Mouse (Mus musculus): ENCODE data around the gene Vpreb3.
A peak's percentile ranks its signal among the peaks of the same experiment; 100 is the strongest.

Vpreb3 gene

DNA sequence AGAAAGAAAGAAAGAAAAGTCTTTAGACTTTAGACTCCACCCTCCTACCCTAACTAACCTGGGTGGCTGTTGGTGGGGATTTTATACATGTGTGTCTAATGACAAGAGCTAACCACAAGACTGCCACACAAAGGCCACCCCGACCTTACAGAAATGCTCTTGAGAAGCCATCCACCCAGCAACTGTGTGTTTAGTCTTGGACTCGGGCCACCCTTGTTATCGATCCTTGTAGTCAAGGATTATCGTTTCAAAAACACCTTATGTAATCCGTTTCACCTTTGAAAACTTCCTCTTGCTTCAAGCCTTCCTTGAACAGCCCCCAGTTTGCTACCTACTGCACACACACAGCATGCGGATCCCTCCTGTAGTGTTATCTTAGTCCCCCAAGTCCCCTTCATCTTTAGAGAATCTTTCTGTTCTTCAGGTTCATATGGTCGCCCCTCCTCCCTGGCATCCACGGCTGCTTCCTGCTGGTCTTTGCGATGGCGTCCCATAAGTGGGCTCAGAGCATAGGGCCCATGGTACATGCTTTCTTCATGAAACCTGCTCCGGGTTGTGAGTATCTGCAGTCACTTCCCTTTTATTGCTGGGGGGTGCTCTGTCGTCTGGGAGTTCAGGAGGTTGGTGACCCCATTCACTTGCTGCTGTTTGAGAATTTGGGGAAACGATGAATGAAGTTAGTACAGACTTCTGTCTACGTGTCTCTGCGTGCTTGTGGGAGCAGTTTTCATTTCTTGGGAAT, at the start of gene Vpreb3:
Gene Vpreb3, plus strand, starts transcription at position 322 of the 742 bp plus-strand sequence.
- no peak for DNase-seq

DNA sequence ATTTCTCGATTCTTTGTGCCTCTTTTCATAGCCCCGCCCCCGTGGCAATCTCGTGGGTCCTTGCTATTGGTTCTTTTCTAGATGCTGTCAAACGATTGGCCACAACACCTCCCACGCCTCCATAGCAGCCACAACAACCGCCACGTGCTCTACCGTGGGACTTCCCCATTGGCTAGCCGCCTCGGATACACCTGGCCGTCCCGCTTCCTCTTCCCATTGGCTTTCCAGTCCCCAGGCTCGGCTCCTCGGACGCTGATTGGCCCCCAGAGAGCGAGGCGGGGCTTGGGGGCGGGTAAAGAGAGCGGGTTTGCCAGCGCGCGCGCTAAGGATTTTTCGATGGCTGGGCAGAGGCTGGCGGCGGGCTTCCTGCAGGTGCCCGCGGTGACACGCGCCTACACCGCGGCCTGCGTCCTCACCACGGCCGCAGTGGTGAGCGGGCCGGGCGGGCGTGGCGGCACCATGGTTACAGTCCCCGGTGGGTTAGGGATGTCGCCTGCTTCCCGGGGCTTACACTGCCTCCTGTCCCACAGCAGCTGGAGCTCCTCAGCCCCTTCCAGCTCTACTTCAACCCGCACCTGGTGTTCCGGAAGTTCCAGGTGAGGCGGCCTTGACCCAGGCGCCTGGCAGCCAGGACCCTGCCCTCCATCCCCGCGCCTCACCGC, 49.6 kb upstream of the Vpreb3 start, which contains the start of gene Derl3:
Gene Derl3, plus strand, starts transcription at position 325 of the 662 bp plus-strand sequence.
- DNase-seq = peak; percentile 99

DNA sequence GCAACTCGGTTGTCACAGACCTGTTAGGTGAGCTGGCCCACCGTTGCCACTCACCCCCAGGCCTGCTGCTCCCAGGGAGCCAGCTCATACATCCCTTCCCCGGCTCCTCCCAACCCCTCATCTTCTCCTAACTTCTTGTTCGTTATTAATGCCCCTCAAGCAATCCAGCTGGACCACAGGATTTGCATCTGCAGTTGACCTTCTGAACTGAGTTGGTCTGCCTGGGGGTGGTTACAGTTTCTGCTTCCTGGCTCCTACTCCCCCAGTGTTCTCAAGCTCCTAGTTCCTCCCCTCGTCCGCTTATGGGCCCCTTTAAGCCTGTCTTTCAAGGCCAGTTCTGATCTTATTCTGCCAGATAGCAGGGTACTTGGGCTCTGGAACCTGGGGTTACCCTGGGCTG, 48.3 kb upstream of the Vpreb3 start:
- DNase-seq = no peak

DNA sequence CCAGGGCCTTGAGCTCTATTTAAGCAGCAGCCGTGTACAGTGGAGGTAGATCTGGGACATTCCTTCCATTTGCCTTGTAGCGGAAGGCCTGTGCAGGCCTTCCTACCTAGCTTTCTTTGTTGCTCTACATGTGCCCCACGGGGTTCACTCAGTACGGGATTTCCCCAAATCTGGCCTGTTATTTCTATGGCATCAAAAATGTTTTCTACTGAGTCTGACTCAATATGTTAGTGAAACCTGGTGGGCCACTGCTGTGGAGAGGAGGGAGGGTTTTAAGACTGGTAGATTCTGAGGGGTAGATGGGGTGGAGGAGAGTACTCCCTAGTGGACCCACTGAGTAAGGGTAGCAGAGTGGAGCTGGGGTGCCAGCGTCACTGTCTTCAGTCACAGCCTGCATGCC, 47.1 kb upstream of the Vpreb3 start:
- DNase-seq = no peak

DNA sequence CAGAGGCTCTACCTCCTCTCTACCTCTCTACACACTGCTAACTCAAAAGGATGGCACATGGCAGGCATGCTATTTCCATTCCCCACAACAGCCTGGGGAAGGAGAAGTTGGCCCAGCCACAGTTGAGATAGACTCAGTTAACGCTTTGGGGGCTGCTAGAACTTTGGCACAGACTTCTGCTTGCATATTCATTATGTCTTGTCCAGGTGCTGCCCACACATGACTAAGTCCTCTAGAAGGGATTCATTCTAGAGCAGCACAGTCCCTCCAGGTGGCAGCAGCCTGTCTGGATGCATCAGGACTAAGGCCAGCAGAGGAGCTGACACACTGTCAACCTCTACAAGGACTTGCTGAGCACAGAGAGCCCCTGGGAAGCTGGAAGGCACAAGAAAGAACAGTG, 46.6 kb upstream of the Vpreb3 start:
- DNase-seq = peak; percentile 69

DNA sequence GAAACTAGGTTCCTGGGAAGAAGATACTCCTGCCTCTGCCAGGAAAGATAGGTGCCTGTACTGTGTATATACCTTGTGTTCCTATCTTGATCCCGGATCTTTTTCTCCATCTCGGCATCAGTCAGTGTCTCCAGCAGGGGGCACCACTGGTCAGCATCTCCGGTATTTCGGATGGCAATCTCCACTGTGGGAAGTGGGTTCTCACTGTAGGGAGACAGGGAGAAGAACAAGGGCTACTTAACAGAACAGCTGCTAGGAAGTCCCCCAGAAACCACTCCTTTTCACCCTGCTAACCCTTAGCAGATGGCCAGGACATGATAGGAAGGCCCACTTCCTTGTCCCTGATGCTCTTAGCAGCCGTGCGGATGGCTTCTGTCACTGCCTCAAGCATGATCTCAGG, 45.5 kb upstream of the Vpreb3 start:
- DNase-seq = peak; percentile 49

DNA sequence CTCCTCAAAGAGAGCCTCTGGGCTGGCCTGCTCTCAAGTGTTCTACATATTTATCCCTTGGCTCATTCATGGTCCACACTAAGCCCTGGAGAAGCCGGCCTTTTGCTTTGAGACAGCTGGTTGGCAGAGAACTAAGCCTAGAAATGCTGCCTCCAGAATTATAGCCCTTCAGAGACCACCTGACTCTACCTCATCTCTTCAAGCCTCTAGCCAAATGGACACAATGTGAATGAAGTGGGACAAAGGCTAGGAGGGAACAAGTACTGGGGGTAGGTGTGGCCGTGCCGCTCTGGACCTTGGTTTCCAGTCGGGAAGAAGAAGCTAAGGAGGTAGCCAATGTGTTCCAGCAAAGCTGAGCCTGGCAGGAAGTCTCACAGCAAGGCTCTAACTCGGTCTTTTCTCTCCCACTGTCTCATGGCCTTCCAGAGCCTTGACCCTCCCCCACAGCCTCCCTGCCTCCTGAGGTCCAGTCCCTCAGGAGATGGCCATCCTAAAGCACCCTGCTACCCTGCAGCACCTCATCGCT, 44.8 kb upstream of the Vpreb3 start:
- no peak for DNase-seq

DNA sequence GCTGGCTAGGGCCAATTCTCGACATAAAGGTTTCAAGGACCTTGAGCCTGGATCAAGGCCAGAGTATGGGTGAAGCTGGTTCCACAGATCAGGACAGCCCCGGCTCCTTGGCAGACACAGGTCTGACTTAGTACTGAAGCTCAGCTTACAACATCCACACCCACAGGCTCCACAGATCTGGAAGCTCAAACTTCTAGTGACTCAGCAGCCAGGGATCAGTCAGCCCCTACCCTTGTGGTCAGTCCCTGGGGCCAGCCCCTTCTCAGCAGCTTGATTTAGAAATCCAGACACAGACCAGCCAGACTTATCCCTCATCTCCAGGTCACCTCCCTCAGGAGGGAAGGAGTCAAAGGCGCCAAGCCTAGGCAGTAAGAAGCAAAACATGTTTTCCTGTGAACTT, 44.0 kb upstream of the Vpreb3 start:
- no peak for DNase-seq

DNA sequence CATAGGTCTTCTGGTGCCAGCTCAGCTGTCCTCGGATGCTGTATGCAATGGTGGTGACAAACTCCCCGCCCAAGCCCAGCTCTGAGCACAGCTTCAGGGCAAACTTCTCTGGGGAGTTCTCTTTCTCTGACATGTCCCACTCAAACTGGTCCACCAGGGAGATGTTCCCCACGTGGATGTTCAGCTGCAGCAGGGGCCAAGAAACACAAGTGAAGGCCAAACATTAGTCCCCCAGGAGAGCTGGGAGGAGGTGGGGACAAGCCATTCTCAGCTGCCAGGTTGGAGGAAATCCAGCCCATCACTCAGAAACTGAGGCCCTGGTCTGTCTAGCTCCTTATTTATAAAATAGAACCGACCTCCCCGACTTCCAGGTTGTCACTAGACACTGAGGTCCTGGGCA, 38.5 kb upstream of the Vpreb3 start:
- no peak for DNase-seq

DNA sequence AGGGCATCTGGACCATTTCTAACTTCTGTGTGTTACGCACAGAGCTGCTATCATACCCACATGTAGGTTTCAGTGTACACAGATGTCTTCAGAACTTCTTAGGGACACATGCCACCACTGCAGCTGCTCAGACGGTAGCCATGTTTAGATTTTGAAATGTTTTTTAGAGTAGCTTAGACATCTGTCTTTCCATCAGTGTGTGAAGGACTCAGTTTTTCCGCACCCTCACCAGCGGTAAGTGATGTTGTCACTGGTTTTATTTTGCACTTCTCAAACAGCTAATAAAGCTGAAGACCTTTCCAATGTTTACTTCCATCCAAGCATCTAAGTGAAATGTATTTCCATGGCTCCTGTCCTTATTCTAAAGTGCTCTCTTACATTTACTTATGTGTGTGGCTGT, 36.0 kb upstream of the Vpreb3 start:
- DNase-seq = no peak

DNA sequence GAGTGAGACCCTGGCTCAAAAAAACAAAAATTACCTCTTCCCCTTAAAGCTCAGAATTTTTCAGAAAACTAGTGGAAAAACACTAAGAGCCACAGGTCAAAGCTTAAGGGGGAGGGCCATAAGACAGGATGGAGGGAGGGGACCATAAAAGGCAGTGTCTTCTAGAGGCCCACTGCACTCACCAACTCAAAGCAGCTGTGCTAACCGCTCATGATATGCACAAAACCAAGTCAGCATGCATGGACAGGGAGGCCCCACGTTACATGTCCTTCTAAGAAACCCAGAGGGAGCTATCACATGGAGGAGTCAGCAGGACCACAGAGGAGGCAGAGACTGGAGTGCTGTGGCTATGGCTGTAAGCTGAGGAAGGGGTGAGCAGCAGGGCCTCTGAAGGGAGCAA, 32.2 kb upstream of the Vpreb3 start:
- no peak for DNase-seq

DNA sequence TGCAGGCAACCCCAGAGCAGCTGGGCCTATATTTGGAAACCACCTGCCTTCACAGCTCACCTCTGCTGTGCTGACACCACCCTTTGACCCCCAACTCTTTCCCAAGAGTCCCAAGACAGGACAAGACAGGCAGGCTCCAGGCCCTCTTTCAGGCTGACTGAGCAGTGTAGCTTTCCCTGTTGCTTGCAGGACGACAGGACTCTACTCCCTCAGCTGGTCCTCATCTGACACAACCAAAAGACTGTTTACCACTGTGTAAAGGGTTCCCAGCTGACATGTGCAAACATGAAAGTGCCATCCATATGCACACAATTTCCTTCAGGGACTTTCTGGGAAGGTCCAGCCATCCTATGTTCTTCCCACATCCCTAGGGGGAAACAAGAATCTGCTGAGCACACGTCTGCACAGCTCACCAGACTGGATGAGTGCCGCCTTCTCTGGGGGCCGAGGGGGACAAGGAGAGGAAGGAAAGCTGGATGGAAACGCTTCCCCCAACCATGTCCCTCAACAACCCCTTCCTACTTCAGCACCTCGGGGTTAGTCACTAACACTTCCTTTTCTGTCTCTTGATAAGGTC, 29.8 kb upstream of the Vpreb3 start:
- no peak for DNase-seq

DNA sequence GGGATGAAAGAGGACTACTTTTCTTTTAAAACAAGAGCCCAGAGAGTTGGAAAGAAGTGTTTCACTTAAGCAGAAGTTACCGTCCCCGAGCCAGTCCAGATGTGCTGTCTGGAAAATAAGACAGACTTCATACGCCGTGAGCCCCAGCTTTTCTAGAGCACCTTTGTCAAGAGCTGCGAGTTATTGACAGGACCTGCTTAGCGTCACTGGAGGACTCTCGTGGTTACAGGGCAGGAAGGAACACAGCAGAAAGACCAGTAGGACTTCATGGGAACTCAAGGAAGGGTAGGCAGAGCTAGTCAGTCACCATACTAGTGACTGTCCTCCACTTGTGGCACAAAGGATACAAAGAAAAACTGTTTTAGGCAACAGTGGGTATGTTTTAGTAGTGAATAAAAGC, 27.3 kb upstream of the Vpreb3 start:
- no peak for DNase-seq

DNA sequence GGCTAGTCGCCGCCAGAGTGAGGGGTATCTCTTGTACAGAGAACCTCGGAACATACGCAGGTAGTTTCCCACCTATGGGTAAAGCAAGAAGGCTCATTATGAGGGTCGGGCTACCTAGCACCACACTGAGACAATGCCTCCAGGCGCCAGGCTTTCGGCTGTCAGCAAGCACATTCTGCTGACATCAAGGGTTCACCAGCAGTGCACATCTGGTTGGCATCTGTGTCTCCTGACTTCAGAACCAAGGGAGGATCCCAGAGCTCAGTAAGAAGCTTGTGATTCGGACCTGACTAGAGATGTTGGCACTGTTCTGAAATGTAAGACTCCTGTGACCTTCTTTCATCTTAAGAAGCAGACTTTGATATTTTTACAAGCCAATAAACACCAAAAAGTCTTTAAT, 26.0 kb upstream of the Vpreb3 start:
- no peak for DNase-seq

DNA sequence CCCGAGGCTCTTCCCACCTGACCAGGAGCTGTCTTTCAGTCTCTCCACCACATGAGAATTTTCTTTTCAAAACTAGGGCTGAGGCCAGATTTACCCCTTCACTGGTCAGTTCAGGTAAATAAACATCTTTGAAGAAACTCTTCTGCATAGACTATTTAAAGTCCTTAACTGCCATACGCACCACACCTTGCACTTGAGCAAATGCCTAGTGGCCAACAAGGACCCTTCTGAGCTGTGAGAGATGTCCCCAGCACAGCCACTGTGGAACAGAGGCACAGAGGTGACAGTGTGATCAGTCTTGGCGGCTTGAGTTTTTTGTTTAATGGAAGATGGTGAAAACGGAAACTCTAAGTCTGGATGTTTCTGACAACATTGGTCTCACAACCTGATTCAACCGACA, 23.8 kb upstream of the Vpreb3 start:
- DNase-seq = no peak

DNA sequence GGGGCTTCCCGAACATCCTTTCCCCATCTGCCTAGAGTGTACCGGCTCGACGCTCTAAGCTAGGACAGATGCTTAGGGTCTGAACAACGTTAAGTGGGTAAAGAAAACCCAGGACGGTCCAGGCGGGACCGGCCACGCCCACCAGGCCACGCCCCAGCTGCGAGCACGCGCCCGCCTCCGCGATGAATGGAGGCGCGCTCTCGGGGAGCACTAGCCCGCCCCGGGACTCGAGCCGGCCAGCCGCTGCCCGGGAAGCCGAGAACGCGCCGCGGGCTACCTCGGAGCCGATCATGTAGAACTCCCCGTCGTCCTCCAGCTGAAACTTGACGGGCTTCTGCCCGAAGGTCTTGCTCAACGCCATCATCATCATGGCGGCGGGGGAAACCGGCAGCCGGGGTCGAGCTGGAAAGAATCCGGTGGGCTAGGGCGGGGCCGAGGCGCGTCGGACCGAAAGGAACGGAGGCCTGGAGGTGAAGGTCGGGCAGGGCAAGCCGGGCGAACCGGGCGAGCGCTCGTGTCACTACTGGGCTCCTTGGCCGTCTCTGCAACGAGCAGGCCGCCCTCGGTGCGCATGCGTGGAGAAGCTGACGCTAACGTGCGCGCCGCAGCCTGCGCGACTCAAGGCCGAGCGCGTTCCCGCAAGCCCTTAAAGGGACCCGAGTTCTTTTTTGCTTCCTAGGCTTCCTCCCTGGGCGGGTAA, 21.7 kb upstream of the Vpreb3 start, which contains the start of gene Smarcb1:
Gene Smarcb1, minus strand, starts transcription at position 592 of the 700 bp plus-strand sequence.
- peak; percentile 93 for DNase-seq

DNA sequence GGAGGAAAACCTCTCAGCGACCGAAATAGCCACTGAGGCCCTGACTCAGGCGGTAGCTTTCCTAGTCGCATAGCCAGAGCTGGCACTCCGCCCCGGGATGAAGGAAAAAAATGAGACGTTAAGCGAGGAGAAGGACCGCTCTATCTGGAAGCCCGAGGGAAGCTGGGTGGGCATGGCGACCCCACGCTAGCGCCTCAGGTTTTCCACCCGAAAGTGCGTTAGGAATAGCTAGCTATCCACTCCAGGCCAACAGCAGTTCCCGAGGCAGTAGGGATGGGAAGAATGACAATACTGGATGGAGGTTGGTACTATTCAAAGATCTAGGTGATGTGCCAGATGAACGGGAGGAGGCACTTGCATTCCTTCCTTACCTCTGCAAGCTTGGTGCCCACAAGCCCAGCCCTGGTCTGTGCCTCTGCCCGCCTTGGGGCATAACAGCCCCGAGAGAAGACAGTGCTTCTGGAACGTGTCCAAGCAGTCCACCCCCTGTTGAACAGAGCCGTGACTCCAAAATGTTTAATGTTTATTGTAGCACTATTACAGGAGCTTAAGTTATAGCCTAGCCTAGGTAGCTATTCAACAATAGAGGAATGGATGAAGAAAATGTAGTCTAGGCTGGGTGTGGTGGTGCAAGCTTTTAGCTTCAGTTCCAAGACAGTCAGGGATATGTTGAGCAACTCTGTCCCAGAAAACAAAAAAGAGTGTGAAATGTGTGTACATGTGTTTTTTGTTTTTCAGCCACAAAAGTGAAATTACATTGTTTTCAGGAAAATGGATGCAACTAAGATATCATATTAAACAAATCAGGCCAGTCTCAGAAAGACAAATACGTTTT, 20.9 kb upstream of the Vpreb3 start:
- DNase-seq = no peak

DNA sequence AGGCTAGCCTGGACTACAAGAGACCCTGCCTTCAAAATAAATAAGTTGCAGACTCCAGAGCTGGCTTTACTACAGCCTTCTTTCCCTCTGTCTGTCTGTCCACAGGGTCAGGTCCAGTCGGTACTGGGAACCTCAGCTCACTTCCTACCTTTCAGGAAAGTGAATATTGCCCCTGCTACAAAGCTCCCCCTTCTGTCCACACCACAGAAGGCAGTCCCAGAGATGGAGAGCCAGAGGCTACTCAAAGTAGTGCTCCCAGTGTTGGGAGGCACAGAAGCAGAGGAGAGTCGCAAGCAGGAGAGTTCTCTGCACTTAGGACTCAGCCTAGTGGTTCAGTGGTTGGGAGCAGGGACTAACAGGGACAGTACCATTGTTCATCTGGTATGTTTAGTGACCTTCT, 18.5 kb upstream of the Vpreb3 start:
- no peak for DNase-seq

DNA sequence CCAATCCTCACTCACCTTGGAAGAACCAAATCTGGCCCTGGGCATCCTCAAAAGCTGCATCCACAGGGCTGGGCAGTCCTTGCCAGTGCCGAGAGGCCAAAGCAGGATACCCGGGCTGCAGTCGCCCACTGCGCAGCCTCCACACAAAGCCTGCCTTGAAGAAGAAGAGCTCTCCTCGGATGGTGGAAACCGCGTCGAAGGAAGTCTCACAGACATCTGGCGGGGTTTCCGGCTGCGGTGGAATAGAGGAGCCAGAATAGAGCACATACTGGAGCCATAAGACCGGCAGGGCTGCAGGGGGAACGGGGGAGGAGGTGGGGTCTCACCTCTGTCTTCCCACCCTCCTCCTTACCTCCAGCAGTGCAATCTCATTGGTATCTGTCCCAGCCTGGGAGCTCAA, 16.5 kb upstream of the Vpreb3 start:
- no peak for DNase-seq

DNA sequence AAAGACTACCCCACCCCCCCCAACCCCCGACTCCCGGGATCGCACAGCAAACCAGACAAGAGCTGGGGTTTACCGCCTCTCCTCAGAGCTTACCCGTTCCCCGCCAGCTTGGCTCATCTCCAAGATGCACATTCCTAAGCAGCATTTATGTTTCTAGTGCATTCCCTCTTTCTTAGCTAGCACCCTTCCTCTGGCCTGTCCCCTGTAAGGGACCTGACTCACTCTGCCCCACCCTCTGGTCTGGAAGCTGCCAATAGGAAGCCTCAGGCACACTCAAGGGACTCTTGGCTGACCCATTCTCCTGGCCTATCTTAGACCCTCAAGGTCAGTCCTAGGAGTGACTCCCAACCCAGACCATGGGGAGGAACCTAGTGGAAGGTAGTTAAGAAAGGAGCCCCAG, 12.6 kb upstream of the Vpreb3 start:
- no peak for DNase-seq

DNA sequence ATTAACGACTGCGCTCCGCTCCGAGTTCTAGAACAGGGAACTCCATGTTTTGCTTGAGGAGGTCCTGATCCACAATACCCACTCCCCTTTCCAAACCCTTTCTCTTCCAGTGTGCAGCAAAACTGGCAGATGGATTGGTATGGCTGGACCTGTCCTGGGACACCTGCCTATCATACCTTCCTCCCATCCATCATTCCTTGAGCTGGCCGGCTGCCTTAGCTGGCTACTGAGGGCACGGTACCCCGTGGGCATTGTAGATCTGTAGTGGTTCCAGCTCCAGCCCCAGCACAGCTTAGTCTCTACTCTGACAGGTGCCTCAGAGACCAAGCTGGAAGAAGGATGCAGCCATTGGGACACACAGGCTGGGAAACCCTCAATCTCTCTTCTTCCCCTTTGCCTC, 11.5 kb upstream of the Vpreb3 start:
- DNase-seq = no peak

DNA sequence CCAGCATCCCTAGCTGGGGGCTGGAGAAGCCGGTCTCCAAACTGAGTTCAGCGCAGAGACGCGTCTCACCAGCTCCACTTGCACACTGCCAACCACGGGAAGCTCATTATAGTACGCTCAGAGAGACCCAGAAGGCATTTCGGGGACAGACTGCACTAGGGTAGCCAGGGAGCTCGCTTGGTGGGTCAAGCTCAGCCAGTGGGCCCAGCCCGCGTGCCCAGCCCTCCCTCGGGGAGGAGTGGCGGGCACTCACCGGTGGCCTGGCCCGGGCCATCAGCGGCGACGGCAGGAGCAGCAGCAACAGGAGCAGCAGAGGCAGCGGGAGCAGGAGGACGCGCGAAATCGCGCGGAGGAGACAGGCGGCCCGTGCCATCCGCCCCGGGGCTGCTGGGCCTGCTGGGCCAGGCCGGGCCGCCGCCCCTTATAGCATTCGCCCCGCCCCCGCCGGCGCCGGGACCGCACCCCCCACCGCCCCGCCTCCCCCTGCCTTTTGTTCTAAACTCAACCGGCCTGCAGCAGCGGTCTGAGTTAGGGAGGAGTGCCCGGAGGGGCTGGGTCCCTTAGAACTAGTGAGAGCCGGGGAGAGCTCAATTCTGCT, 10.7 kb upstream of the Vpreb3 start:
- no peak for DNase-seq

Measured in layer of hippocampus, adult 9-11 months (tissue).